Mouse (Mus musculus): ENCODE data around the gene Prune2.

GRCm38 (mm10) chr19:17268669-17269068, 312.8 kb downstream of the Prune2 start:
- TF ChIP-seq POLR2A (IDR thresholded peaks at IDR 0.05; ENCODE audit: borderline replicate concordance, control insufficient read depth, low read depth, low read length) (no peak), CTCF (IDR thresholded peaks at IDR 0.05; ENCODE audit: control insufficient read depth, insufficient read depth, low read length) (no peak)

All from bone marrow, adult 2 months (tissue).